Mouse (Mus musculus): Measurements from ENCODE around the gene Hacd3. TPM values are rescaled to one million over a fixed set of nuclear protein-coding genes. Genes with fewer than 3 reads are reported as not detected.

Gene Hacd3
- 114 and 259 TPM in 2 replicates for polyA plus RNA-seq (2015; fragmentation: Nextera tagmentation; extraction: Ambion mirVana)

DNA sequence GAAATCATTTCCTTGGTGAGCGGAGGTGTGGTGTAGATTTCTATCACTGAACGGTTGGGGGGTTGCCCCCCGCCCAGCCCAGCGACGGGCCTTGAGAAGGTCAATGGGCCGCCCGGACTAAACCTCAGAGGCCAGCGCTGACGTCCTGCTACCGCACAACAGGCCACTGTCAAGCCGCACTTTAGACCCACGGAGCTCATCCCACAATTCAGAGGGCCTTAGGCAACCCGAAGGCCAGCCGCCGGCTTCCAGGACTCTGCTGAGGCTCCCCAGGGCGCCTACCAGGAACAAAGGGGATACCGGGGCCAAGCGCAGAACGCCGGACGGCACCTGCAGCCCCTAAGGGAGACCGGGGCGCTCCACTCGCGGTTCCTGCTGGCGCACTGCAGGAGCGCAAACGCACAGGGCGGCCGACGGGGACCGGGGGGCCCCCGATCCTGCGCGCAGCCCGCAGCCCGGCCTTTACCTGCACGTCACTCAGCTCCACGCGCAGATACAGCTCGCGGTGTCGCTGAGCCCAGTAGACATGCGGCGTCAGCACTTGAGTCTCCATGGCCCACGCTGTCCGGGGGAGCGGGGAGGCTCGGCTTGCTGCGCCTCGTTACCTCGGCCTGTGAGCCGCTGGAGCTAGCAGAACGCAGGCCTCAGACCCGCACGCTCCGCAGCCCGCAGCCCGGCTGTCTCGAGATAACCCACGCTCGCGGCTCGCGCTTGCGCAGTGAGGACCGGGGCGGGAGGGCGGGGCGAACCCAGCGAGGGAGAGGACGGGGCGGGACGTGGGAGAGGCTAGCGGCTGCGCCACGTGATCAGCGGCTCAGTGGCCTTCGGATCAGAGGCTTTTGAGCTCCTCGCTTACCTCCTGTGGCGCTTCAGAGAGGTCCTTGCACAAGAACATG lies at the start of gene Hacd3:
Gene Hacd3, minus strand, starts transcription at position 703 of the 896 bp plus-strand sequence.

DNA sequence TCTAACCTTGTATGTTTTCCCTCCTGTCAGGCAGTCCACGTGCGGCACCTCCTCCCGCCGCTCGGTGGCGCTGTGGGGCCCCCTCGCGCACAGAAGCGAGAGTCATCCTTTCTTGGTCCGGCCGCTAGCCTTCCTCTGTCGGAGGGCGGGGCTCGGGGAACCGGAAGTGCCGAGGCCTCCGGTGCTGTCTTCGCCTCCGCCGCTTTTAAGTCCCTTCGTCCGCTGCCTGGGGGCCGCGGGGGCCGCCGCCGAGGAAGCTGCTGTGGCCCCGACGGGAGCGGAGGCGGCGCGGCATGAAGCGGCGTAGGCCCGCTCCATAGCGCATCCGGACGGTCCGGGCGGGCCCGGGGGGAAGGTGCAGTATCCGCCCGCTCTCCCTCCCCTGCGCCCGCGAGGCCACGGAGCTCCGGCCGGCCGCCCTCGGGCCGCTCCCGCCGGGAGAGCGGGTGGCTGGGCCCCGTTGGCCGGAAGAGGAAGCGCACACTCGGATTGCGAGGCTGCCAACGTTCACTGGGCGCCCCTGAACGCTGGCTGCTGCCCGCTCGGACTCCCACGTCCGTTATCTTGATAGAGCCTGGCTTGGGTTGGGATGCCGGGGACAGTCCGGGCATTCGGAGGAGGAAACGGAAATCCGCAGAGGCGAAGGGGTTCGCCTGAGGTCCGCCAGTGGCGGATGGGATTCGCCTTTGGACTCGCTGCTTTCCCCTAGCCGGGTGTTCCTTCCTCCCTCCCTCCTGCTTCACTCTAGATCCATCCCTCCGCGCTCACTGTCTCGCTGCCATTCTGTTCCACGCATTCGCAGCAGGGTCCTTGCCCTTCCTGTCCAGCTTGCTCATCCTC lies 11.0 kb upstream of the Hacd3 start, which contains the start of gene Dpp8:
Gene Dpp8, plus strand, starts transcription at position 146 of the 840 bp plus-strand sequence.

DNA sequence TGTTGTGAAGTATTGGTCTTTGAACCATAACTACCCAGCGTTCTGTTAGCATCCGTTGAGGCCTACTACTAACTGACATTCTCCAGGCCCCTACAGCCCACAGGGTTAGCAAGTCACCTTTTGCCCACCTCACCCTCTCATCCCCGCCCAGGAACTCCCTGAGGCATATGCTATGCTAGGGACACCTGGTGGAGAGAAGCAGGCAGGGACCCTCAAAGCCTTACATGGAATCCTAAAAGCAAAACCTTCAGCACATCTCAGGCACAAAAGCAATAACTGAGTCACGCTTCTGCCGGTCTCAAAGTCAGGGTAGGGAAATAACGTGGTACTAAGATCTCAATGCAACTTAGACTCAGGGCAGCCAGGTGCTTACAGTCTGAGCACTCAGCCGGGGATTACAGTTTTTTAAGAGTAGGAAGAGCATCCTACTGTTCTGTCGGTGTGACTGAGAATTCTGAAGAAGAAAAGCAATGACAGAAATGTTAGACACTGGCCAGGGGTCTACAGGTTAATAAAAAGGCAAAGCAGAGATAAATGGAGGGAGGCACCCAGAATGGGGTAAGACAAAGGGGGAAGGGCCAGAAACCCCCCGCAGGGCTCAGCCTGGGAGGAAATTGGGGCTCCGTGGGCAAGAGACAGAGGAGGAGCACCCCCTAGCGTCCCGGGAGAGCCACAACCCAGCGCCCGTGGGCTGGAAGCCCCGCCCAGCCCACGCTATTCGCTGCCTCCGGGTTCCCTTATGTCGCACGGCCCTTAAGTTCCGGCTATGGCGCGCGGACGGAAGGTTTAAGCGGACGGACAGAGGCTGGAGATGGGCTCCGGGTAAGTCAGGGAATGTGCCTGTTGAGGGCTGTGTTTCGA lies 61.1 kb downstream of the Hacd3 start, which contains the start of gene Ints14:
Gene Ints14, plus strand, starts transcription at position 789 of the 861 bp plus-strand sequence.

DNA sequence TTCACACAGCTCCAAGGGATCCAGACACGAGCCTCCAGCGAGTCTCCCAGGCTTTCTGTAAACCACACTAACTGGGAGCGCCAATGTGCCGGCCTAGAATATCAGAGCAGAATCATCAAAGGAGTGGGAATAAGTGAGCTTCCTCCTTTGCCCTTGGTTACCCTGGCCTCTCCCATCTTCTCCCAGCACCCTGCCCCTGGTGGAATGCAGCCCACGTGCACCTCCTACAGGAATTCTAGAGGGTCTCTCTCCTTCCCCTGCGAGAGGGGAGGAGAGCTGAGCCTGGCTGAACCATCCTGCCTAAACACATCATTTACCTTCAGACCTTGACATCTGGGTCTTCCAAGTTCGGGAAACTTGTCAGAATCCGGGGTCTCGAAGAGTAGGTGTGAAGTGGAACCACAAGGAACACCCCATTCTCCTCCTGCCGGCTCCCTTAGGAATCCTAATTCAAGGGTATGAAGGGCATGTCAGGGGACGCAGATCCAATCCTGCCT lies 70.3 kb downstream of the Hacd3 start, which contains the start of gene Slc24a1:
Gene Slc24a1, minus strand, starts transcription at position 447 of the 497 bp plus-strand sequence.

Small RNA genes lying within 50 kb of the gene (microRNA-seq; reads per million reads assigned to microRNA genes)
- gene Gm25640 (ENCODE audit: borderline replicate concordance, insufficient number of aligned reads) = not detected

Other genes with a start within 250 kb of the Hacd3 start
- 4.6 and 6.3 TPM in 2 replicates for gene Dennd4a, start 210.4 kb downstream of the Hacd3 start, polyA plus RNA-seq (2015; fragmentation: Nextera tagmentation; extraction: Ambion mirVana)
- 0.02 and 0.04 TPM in 2 replicates for gene Slc24a1, start 70.1 kb downstream of the Hacd3 start, polyA plus RNA-seq (2015; fragmentation: Nextera tagmentation; extraction: Ambion mirVana)
- 29.1 and 36.5 TPM in 2 replicates for gene Ints14, start 60.8 kb downstream of the Hacd3 start, polyA plus RNA-seq (2015; fragmentation: Nextera tagmentation; extraction: Ambion mirVana)
- 14.9 and 21.2 TPM in 2 replicates for gene Dpp8, start 10.7 kb upstream of the Hacd3 start, polyA plus RNA-seq (2015; fragmentation: Nextera tagmentation; extraction: Ambion mirVana)
- 7.5 and 11.0 TPM in 2 replicates for gene Igdcc4, start 79.8 kb upstream of the Hacd3 start, polyA plus RNA-seq (2015; fragmentation: Nextera tagmentation; extraction: Ambion mirVana)
- 1.4 and 2.0 TPM in 2 replicates for gene Igdcc3, start 119.5 kb upstream of the Hacd3 start, polyA plus RNA-seq (2015; fragmentation: Nextera tagmentation; extraction: Ambion mirVana)
- 14.7 and 25.6 TPM in 2 replicates for gene Parp16, start 173.7 kb upstream of the Hacd3 start, polyA plus RNA-seq (2015; fragmentation: Nextera tagmentation; extraction: Ambion mirVana)
- 1.2 and 2.6 TPM in 2 replicates for gene Cilp, start 243.5 kb upstream of the Hacd3 start, polyA plus RNA-seq (2015; fragmentation: Nextera tagmentation; extraction: Ambion mirVana)

Data from adrenal gland, postnatal 0 days (tissue).